Mouse (Mus musculus): Measurements from ENCODE around the gene Il5. TPM values are rescaled to one million over a fixed set of nuclear protein-coding genes. Genes with fewer than 3 reads are reported as not detected.

The Il5 gene
- polyA plus RNA-seq (2015; fragmentation: Nextera tagmentation; extraction: Ambion mirVana) = not detected in 2 replicates

GRCm38 (mm10) chr11:53720715-53721114, at the start of gene Il5:
Gene Il5, plus strand, starts transcription at chr11:53720794.
- H3K36me3 ChIP-seq (ENCODE audit: poor library complexity, severe bottlenecking) = no peaks in the 10 kb centered on the region
- no peak within 1 kb of the TSS for H3K4me2 ChIP-seq
- no peak within 1 kb of the TSS for H3K4me3 ChIP-seq
- no peak within 1 kb of the TSS for H3K27ac ChIP-seq
- no peaks in the 10 kb centered on the region for H3K27me3 ChIP-seq
- no peaks in the 10 kb centered on the region for H3K9me3 ChIP-seq (replicated peaks)
- WGBS = 91% methylated on average over 6 of the region's 6 CpGs
- H3K4me1 ChIP-seq = no peaks in the 10 kb centered on the region
- H3K9ac ChIP-seq = no peak within 1 kb of the TSS
- no peak for ATAC-seq

GRCm38 (mm10) chr11:53671414-53671813, 49.2 kb upstream of the Il5 start:
- 93% methylated on average over 4 of the region's 4 CpGs for WGBS
- no peaks in the 10 kb centered on the region for H3K27me3 ChIP-seq
- H3K4me3 ChIP-seq = no peak overlapping the region
- no peaks in the 10 kb centered on the region for H3K4me1 ChIP-seq
- no peak overlapping the region for H3K9ac ChIP-seq
- H3K27ac ChIP-seq = no peak overlapping the region
- peaks cover 50% of the 10 kb centered on the region for H3K36me3 ChIP-seq (ENCODE audit: poor library complexity, severe bottlenecking)
- no peak overlapping the region for H3K4me2 ChIP-seq
- ATAC-seq = no peak
- H3K9me3 ChIP-seq (replicated peaks) = no peaks in the 10 kb centered on the region

- ATAC-seq = no peak
- no peaks in the 10 kb centered on the region for H3K9me3 ChIP-seq (replicated peaks)
- no peak overlapping the region for H3K4me2 ChIP-seq
- no peaks in the 10 kb centered on the region for H3K4me1 ChIP-seq
- H3K27ac ChIP-seq = no peak overlapping the region
- no peak overlapping the region for H3K9ac ChIP-seq
- no peak overlapping the region for H3K4me3 ChIP-seq
- WGBS = 92% methylated on average over 4 of the region's 4 CpGs
- H3K27me3 ChIP-seq = no peaks in the 10 kb centered on the region
- H3K36me3 ChIP-seq (ENCODE audit: poor library complexity, severe bottlenecking) = peaks cover 41% of the 10 kb centered on the region
Measured at GRCm38 (mm10) chr11:53680141-53680540, 40.5 kb upstream of the Il5 start.

DNA sequence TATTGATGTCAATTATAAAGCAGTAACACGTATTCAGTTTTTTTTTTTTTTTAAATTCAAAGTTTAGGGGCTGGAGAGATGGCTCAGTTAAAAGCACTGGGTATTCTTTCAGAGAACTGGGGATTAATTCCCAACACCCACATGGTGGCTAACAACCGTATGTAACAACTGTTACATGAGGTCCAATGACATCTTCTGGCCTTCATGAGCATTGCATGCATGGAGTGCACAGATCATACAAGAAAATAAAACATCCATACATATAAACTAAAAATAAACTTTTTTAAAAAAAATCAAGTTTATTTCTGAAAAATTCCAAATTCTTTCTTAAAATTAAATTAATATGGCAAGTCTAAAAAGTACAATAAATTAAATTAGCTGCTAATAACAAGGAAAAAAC, 38.9 kb upstream of the Il5 start:
- peaks cover 33% of the 10 kb centered on the region for H3K36me3 ChIP-seq (ENCODE audit: poor library complexity, severe bottlenecking)
- WGBS = 87% methylated on average over 2 of the region's 2 CpGs
- H3K9ac ChIP-seq = no peak overlapping the region

DNA sequence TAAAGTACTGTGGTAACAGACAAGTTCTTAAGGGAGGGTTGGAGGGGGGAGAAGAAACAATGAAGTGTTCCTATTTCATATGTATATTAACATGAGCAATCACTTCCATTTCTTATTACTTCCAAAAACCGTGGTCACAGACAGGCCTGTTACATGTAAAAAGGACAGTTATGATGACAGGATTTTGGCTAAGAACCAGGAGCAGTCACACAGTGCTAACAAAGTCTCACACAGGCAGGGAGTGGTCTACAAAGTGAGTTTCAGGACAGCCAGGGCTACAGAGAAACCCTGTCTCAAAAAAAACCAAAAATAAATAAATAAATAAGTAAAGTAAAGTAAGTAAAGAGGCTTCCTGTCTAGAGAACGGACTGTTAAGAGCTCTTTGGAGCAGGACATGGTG, 38.4 kb upstream of the Il5 start:
- H3K4me1 ChIP-seq = no peaks in the 10 kb centered on the region
- peaks cover 34% of the 10 kb centered on the region for H3K36me3 ChIP-seq (ENCODE audit: poor library complexity, severe bottlenecking)
- H3K27ac ChIP-seq = no peak overlapping the region
- H3K4me2 ChIP-seq = no peak overlapping the region
- WGBS = 91% methylated on average over 2 of the region's 2 CpGs
- H3K9ac ChIP-seq = no peak overlapping the region
- H3K9me3 ChIP-seq (replicated peaks) = no peaks in the 10 kb centered on the region
- ATAC-seq = no peak
- no peaks in the 10 kb centered on the region for H3K27me3 ChIP-seq
- H3K4me3 ChIP-seq = no peak overlapping the region

More for the DNA sequence above, 38.9 kb upstream of the Il5 start:
- no peaks in the 10 kb centered on the region for H3K27me3 ChIP-seq
- H3K4me2 ChIP-seq = no peak overlapping the region
- H3K4me3 ChIP-seq = no peak overlapping the region
- H3K27ac ChIP-seq = no peak overlapping the region
- ATAC-seq = no peak
- H3K4me1 ChIP-seq = no peaks in the 10 kb centered on the region
- H3K9me3 ChIP-seq (replicated peaks) = no peaks in the 10 kb centered on the region

DNA sequence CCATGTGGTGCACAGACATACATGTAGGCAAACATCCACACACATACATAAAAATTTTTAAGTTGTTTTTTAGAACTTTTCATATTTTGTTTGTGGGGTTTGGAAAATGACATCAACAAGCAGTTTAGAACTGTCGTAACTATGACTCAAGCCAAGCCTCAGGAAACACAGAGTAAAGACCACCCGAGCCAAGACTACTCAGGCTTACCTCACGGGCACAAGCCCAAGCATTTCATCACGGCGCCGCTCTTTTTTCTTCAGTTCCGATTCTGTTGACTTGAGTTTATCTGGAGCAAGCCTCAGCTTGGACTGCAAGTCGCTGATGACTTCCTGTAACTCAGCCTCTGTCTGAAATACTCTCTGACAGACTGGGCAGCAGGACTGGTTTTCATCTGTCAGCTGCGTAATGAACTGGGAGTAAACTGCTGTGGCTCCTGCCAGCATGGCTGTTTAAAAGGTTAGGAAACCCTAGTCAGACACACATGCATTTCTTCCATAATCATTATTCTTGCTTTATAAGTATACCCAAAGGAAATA, 37.5 kb upstream of the Il5 start:
- no peak overlapping the region for H3K4me2 ChIP-seq
- H3K27me3 ChIP-seq = no peaks in the 10 kb centered on the region
- H3K4me3 ChIP-seq = no peak overlapping the region
- peaks cover 29% of the 10 kb centered on the region for H3K36me3 ChIP-seq (ENCODE audit: poor library complexity, severe bottlenecking)
- ATAC-seq = no peak
- H3K9ac ChIP-seq = no peak overlapping the region
- H3K4me1 ChIP-seq = no peaks in the 10 kb centered on the region
- 96% methylated on average over 9 of the region's 9 CpGs for WGBS
- no peaks in the 10 kb centered on the region for H3K9me3 ChIP-seq (replicated peaks)
- no peak overlapping the region for H3K27ac ChIP-seq

DNA sequence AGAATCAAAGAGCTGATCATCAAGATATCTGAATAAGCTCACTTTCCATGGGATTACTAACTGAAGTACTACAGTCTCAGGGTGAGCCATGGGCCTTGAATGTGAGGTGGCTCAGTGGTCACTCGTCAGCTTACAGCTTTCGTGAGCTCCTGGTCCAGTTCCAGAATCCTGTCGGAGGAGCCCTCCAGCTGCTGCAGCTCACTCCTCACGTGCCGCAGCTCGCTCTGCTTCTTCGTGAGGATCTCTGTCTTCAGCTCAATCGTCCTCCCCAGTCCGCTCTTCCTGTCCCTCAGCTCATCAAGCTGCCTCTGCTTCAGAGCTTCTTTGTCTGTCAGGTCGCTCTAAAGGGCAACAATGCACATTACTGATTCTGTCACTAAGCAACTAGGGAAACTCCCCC, 28.6 kb upstream of the Il5 start:
- H3K27me3 ChIP-seq = no peaks in the 10 kb centered on the region
- no peaks in the 10 kb centered on the region for H3K9me3 ChIP-seq (replicated peaks)
- no peak overlapping the region for H3K4me3 ChIP-seq
- WGBS = 66% methylated on average over 10 of the region's 10 CpGs
- H3K27ac ChIP-seq = no peak overlapping the region
- no peak for ATAC-seq
- 0 out of 2 replicates have a peak, but pooled peaks cover 3% of the 10 kb centered on the region for H3K4me1 ChIP-seq
- H3K4me2 ChIP-seq = no peak overlapping the region
- H3K36me3 ChIP-seq (ENCODE audit: poor library complexity, severe bottlenecking) = peaks cover 21% of the 10 kb centered on the region
- H3K9ac ChIP-seq = no peak overlapping the region

DNA sequence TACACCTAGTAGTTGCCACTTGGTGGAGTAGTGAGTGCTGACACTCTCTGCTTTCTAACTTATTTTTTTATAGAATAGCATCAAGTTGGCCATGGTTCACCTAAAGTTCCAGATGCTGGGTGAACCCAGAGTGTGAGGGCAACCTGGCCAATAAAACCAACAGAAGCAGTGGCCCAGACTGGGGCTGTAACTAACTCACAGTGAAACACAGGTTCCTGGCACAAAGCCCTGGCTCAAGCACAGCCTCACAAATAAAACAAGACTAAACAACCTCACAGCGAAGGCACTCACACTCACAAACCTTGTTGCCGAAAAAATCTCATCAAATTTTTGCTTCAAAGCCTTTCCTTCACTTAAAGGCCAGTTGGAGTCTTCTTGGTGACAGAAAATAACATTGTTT, 22.1 kb upstream of the Il5 start:
- WGBS = 98% methylated on average over 2 of the region's 2 CpGs
- no peak for ATAC-seq
- Histone ChIP-seq H3K4me3 (no peak overlapping the region), H3K9me3 (replicated peaks) (no peaks in the 10 kb centered on the region), H3K27ac (no peak overlapping the region), H3K4me1 (no peaks in the 10 kb centered on the region), H3K4me2 (no peak overlapping the region), H3K27me3 (no peaks in the 10 kb centered on the region), H3K36me3 (ENCODE audit: poor library complexity, severe bottlenecking) (peaks cover 29% of the 10 kb centered on the region), H3K9ac (no peak overlapping the region)

GRCm38 (mm10) chr11:53699351-53699750, 21.2 kb upstream of the Il5 start:
- Histone ChIP-seq H3K4me1 (no peaks in the 10 kb centered on the region), H3K9ac (no peak overlapping the region), H3K36me3 (ENCODE audit: poor library complexity, severe bottlenecking) (peaks cover 28% of the 10 kb centered on the region), H3K27me3 (no peaks in the 10 kb centered on the region), H3K27ac (no peak overlapping the region), H3K9me3 (replicated peaks) (no peaks in the 10 kb centered on the region), H3K4me3 (no peak overlapping the region), H3K4me2 (no peak overlapping the region)
- WGBS = 88% methylated on average over 4 of the region's 4 CpGs
- no peak for ATAC-seq

DNA sequence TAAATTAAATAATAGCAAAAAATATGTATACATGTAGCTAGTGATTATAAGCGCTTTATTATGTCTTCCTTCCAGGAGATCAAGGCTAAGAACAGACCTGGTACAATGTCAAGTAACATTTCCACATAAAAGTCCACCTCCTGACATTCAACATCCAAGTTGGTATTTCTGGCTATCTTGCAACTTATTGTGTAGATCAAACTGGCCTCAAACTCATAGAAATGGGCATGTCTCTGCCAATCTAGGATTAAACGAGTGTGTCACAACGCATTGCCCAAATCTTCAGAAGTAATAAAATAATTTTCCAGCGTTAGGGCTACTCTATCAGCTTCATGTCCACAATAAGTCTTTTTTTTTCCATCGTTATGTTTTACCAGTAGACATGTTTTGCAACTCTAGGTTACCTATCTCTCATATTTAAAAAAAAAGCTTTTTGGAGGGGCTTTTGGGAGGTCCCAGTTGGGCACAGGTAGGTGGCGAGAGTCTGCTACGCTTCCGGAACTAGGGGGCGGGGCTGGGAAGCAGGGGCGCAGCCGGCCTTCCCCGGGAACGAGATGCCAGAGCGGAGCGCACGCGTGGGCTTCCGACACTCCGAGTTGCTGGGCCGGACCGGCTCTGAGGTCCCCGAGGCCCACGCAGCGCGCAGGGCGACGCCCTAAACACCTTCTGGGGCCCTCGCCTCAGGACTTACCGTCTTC, 14.2 kb upstream of the Il5 start:
- H3K27ac ChIP-seq = peak overlapping the region; percentile 66; the same call in 1 of the 2 replicates
- 7% methylated on average over 29 of the region's 29 CpGs for WGBS
- ATAC-seq = peak; percentile 70

GRCm38 (mm10) chr11:53706934-53707717, 13.5 kb upstream of the Il5 start, which contains the start of gene Rad50:
Gene Rad50, minus strand, starts transcription at chr11:53707319.
- H3K4me1 ChIP-seq = peaks cover 5% of the 10 kb centered on the region
- peak within 1 kb of the TSS; percentile 66 for H3K27ac ChIP-seq
- ATAC-seq = peak; percentile 98

More for the DNA sequence above, 14.2 kb upstream of the Il5 start:
- no peaks in the 10 kb centered on the region for H3K9me3 ChIP-seq (replicated peaks)
- H3K9ac ChIP-seq = peak overlapping the region; percentile 78
- H3K36me3 ChIP-seq (ENCODE audit: poor library complexity, severe bottlenecking) = peaks cover 2% of the 10 kb centered on the region; the same call in 1 of the 2 replicates
- peaks cover 5% of the 10 kb centered on the region for H3K4me1 ChIP-seq
- peak overlapping the region; percentile 76 for H3K4me3 ChIP-seq
- H3K4me2 ChIP-seq = peak overlapping the region; percentile 93
- H3K27me3 ChIP-seq = no peaks in the 10 kb centered on the region

DNA sequence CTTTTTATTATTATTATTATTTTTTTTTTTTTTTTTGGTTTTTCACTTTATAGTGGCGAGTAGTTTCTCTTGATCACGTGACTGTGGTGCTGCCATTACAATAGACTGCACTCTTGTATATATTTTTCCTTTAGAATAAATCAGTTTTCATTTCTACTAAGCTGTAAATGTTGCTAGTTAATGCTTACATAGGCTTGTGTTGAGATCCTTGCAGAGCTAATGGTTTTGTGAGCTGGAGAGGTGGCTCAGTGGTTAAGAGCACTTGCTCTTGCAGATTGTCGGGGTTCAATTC, 12.9 kb upstream of the Il5 start:
- Histone ChIP-seq H3K36me3 (ENCODE audit: poor library complexity, severe bottlenecking) (no peaks in the 10 kb centered on the region), H3K27me3 (no peaks in the 10 kb centered on the region), H3K27ac (no peak overlapping the region), H3K9me3 (replicated peaks) (no peaks in the 10 kb centered on the region), H3K4me2 (peak overlapping the region; percentile 93), H3K9ac (no peak overlapping the region), H3K4me3 (peak overlapping the region; percentile 76), H3K4me1 (peaks cover 5% of the 10 kb centered on the region)
- 85% methylated on average over 3 of the region's 3 CpGs for WGBS
- no peak for ATAC-seq

More at GRCm38 (mm10) chr11:53706934-53707717, 13.5 kb upstream of the Il5 start, which contains the start of gene Rad50:
- Histone ChIP-seq H3K9me3 (replicated peaks) (no peaks in the 10 kb centered on the region), H3K36me3 (ENCODE audit: poor library complexity, severe bottlenecking) (no peaks in the 10 kb centered on the region), H3K4me2 (peak within 1 kb of the TSS; percentile 93), H3K9ac (peak within 1 kb of the TSS; percentile 78), H3K4me3 (peak within 1 kb of the TSS; percentile 76), H3K27me3 (no peaks in the 10 kb centered on the region)
- 5% methylated on average over 55 of the region's 55 CpGs for WGBS
